Mouse (Mus musculus): Measurements from ENCODE around the gene Tuba8. TPM values are rescaled to one million over a fixed set of nuclear protein-coding genes. Genes with fewer than 3 reads are reported as not detected.

The Tuba8 gene
- total RNA-seq (2012; rRNA removed) (1.6 and 1.9 TPM in 2 replicates), polyA plus RNA-seq (2012; ENCODE audit: insufficient read depth in 1 of 2, insufficient read length in 2 of 2, low read depth in 1 of 2, low replicate concordance in 2 of 2, missing spikeins in 1 of 2) (1 to 10 TPM in 1 of 2 experiments, not detected in 1; 1.4 TPM)

DNA sequence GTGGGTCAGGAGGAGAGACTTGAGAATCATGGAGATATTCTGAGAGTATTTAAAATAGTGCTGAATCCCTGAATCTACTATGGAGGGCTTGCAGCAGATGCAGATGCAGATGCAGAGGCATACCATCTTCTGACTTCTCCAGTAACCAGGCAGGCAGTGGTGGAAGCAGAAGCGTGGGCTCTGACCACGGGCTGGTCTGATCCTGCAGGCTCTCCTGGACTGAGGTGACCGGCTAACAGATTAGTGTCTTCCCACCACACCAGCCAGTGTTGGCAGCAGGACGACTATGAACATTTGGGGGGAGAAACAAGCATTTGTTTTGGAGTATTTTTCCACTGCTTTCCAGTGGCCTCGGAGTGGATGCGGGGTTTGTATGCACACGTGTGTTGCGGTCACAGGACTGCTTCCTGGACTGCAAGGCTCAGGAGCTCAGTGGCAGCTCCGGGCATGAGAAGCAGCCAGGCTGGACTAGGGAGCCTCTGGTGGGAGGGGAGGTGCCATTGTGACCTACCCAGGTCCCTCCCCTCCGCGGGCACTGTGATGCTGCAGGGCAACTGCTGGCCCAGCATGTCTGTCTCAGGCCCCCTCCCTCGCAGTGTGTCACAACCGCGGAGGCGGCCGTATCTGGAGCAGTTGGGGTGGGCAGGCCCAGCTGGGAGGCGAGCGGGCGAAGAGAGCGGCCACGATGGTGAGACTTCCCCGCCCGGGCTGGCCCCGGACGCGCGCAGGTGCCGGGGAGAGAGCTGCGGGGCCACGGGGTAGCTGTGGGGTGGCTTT lies at the start of gene Tuba8:
Gene Tuba8 (plus strand): TSS at position 548 of the 777 bp plus-strand sequence.
- Histone ChIP-seq H3K9me3 (replicated peaks; ENCODE audit: insufficient read depth, low read length) (no peaks in the 10 kb centered on the region), H3K36me3 (ENCODE audit: control insufficient read depth in 1 of 2, insufficient read depth in 2 of 2, low read length in 2 of 2) (peaks cover 0 to 12% of the 10 kb centered on the region in 2 experiments; a peak in 2 of 4 replicates), H3K27ac (ENCODE audit: control insufficient read depth, low read depth, low read length) (no peak within 1 kb of the TSS), H3K27me3 (ENCODE audit: control insufficient read depth in 1 of 2, insufficient read depth in 2 of 2, low read length in 2 of 2) (no peaks in the 10 kb centered on the region), H3K4me3 (ENCODE audit: control insufficient read depth in 1 of 2, insufficient read depth in 1 of 2, low read depth in 2 of 2, low read length in 2 of 2) (peak within 1 kb of the TSS; percentile 45 to 59), H3K79me2 (ENCODE audit: control insufficient read depth, insufficient read depth, low read length, poor library complexity) (no peaks in the 10 kb centered on the region), H3K4me1 (ENCODE audit: control insufficient read depth in 1 of 2, insufficient read depth in 2 of 2, low read length in 2 of 2) (peaks cover 2 to 15% of the 10 kb centered on the region in 2 experiments), H3K9ac (ENCODE audit: control insufficient read depth, low read depth, low read length, poor library complexity, severe bottlenecking) (peak within 1 kb of the TSS; percentile 53)
- peak; percentile 29 for DNase-seq (ENCODE audit: low read depth, low spot score)
- TF ChIP-seq TBP (IDR thresholded peaks at IDR 0.05; ENCODE audit: low read depth, low read length), result no peak
- no peak for TF ChIP-seq KAT2A (conservative IDR thresholded peaks at IDR 0.05; ENCODE audit: low read depth, low read length)
- no peak for TF ChIP-seq NRF1 (IDR thresholded peaks at IDR 0.05; ENCODE audit: insufficient read depth, low read depth, low read length, poor library complexity, severe bottlenecking)
- no peak for TF ChIP-seq EP300 (IDR thresholded peaks at IDR 0.05; ENCODE audit: low read depth in 1 of 2, low read length in 2 of 2)
- TF ChIP-seq ETS1 (IDR thresholded peaks at IDR 0.05; ENCODE audit: low read depth, low read length), result no peak
- TF ChIP-seq GATA1 (IDR thresholded peaks at IDR 0.05; ENCODE audit: low read depth, low read length), result no peak
- TF ChIP-seq MAZ (IDR thresholded peaks at IDR 0.05; ENCODE audit: low read depth, low read length), result no peak
- TF ChIP-seq E2F4 (IDR thresholded peaks at IDR 0.05; ENCODE audit: borderline replicate concordance, low read depth, low read length), result no peak
- no peak for TF ChIP-seq RCOR1 (IDR thresholded peaks at IDR 0.05; ENCODE audit: low read depth, low read length)
- no peak for TF ChIP-seq CHD2 (IDR thresholded peaks at IDR 0.05; ENCODE audit: low read length)
- TF ChIP-seq SMC3 (IDR thresholded peaks at IDR 0.05; ENCODE audit: low read depth, low read length), result no peak
- no peak for TF ChIP-seq TCF12 (IDR thresholded peaks at IDR 0.05; ENCODE audit: low read depth, low read length)
- TF ChIP-seq POLR2AphosphoS5 (IDR thresholded peaks at IDR 0.05; ENCODE audit: borderline replicate concordance, low read depth, low read length), result no peak
- TF ChIP-seq POLR2A (IDR thresholded peaks at IDR 0.05; ENCODE audit: control insufficient read depth in 1 of 2, insufficient read depth in 1 of 2, low read depth in 1 of 2, low read length in 2 of 2, poor library complexity in 1 of 2), result no peak

DNA sequence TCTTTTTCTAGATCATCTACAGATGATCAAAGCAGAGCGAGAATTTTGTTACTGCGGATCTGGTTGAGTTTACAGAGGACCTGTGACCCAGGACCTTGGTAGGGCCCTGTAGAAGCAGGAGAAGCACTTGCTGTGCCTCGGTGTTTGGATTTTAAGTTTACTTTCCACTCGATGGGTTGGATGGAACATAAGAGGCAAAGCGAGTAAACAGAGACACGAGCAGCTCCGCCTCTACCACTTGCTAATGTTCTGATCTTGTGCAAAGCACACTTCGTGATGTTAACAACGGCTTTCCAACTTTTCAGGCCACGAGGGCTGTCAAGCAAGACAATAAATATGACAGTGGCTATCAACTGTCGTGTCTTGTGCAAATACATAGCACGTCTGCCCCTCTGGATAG lies 47.9 kb upstream of the Tuba8 start:
- H3K27me3 ChIP-seq (ENCODE audit: control insufficient read depth in 1 of 2, insufficient read depth in 2 of 2, low read length in 2 of 2), result no peaks in the 10 kb centered on the region; a peak in 2 of 4 replicates
- no peak for DNase-seq (ENCODE audit: low read depth, low spot score)
- no peaks in the 10 kb centered on the region for H3K79me2 ChIP-seq (ENCODE audit: control insufficient read depth, insufficient read depth, low read length, poor library complexity)
- H3K9ac ChIP-seq (ENCODE audit: control insufficient read depth, low read depth, low read length, poor library complexity, severe bottlenecking), result no peak overlapping the region
- H3K9me3 ChIP-seq (replicated peaks; ENCODE audit: insufficient read depth, low read length), result no peaks in the 10 kb centered on the region
- no peak for TF ChIP-seq MAZ (IDR thresholded peaks at IDR 0.05; ENCODE audit: low read depth, low read length)
- TF ChIP-seq NRF1 (IDR thresholded peaks at IDR 0.05; ENCODE audit: insufficient read depth, low read depth, low read length, poor library complexity, severe bottlenecking), result no peak
- TF ChIP-seq EP300 (IDR thresholded peaks at IDR 0.05; ENCODE audit: low read depth in 1 of 2, low read length in 2 of 2), result no peak
- TF ChIP-seq MEF2A (IDR thresholded peaks at IDR 0.05; ENCODE audit: extremely low read depth, insufficient replicate concordance, low read depth, low read length, poor library complexity, severe bottlenecking), result no peak
- peaks cover 6 to 25% of the 10 kb centered on the region in 2 experiments; a peak in 3 of 4 replicates for H3K4me1 ChIP-seq (ENCODE audit: control insufficient read depth in 1 of 2, insufficient read depth in 2 of 2, low read length in 2 of 2)
- no peak overlapping the region for H3K4me3 ChIP-seq (ENCODE audit: control insufficient read depth in 1 of 2, insufficient read depth in 1 of 2, low read depth in 2 of 2, low read length in 2 of 2)
- H3K27ac ChIP-seq (ENCODE audit: control insufficient read depth, low read depth, low read length), result no peak overlapping the region
- H3K36me3 ChIP-seq (ENCODE audit: control insufficient read depth in 1 of 2, insufficient read depth in 2 of 2, low read length in 2 of 2), result peaks cover 0 to 8% of the 10 kb centered on the region in 2 experiments; a peak in 2 of 4 replicates

Measured in MEL (cell line).